Mouse (Mus musculus) liver, postnatal 0 days (tissue): ENCODE measurements at regions not wholly inside any gene's neighbourhood (a gene's known extent, or its start where the extent isn't known, plus 50 kb on each side); places are given as distances from the start of the nearest gene placed in this dataset.

ENCODE experiments used
- CTCF ChIP-seq: sonication (generic); IDR thresholded peaks from 2 replicates; pipeline ENCODE4 v1.5.1; 2016; ENCODE audit warnings: antibody characterized with exemption, low read depth
- EP300 ChIP-seq: IDR thresholded peaks from 2 replicates; pipeline ENCODE4 v1.6.1; 2016; ENCODE audit warnings: antibody characterized with exemption, low read depth, mild to moderate bottlenecking

DNA sequence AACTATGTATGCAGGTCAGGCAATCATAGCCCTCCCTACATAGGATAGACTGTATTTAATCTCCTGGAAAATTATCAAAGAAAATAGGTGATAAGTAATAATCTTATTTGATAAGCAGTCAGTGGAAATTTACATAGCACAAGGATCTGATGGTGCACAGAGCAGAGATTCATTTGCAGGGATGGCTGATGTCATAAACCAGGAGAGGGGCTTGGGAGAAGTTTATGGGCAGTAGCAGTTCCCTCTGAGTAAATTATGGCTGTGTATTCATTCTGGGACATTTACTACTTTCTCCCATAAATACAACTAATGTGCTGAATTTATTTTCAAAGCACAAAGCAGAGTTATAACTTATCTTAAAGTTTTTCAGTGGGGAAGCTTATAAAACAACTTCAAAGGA, 299.3 kb downstream of the 1190002N15Rik start:
- TF ChIP-seq CTCF (no peak), EP300 (no peak)
